Mouse (Mus musculus): ENCODE results near the gene Cdh26.

Cdh26 gene

DNA sequence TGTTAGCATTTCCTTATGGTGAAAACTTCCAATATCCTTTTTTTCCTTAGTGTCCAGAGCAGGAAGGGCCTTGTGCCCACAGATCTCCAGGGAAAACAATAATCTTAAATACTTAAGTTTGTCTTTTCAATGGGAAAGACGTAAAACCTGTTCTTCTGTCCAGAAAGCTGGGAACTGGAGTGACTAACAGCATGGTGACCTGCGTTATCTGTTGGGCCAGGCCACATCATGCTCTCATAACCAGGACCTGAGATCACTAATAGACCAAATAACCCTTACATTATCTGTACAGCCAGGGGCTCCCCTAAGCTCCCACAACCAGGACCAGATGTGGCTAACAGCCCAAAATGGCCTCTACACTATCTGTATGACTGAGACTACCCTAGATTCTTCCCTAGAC is 3.6 kb downstream of the Cdh26 start:
- no peak for DNase-seq (ENCODE audit: extremely low spot score, low read depth, low spot score)

GRCm38 (mm10) chr2:178437311-178437710 is 7.0 kb downstream of the Cdh26 start:
- no peak for DNase-seq (ENCODE audit: extremely low spot score, low read depth, low spot score)

GRCm38 (mm10) chr2:178449386-178449785 is 19.1 kb downstream of the Cdh26 start:
- DNase-seq (ENCODE audit: extremely low spot score, low read depth, low spot score) = no peak

GRCm38 (mm10) chr2:178450236-178450635 is 19.9 kb downstream of the Cdh26 start:
- DNase-seq (ENCODE audit: extremely low spot score, low read depth, low spot score) = no peak

GRCm38 (mm10) chr2:178450961-178451360 is 20.6 kb downstream of the Cdh26 start:
- no peak for DNase-seq (ENCODE audit: extremely low spot score, low read depth, low spot score)

- peak; percentile 58 for DNase-seq (ENCODE audit: extremely low spot score, low read depth, low spot score)
These were observed 24.6 kb downstream of the Cdh26 start for GRCm38 (mm10) chr2:178454664-178455516.

DNA sequence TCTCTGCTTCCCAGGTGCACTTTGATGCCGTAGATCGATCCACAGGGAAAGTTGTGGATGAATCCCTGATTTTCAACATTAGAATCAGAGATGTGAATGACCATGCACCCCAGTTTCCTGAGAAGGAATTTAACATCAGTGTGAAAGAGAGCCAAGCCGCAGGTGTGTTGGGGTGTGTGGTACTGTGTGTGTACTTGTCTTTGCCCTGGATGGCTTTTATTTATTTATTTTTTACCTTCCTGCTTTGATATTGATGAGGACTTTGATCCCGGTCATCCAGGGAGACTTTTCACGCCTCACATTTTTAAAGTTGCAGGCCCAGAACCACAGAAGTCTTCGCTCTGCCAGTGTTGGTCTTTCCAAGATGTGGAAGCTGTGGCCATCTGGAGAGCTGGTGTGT is 27.1 kb downstream of the Cdh26 start:
- no peak for DNase-seq (ENCODE audit: extremely low spot score, low read depth, low spot score)

DNA sequence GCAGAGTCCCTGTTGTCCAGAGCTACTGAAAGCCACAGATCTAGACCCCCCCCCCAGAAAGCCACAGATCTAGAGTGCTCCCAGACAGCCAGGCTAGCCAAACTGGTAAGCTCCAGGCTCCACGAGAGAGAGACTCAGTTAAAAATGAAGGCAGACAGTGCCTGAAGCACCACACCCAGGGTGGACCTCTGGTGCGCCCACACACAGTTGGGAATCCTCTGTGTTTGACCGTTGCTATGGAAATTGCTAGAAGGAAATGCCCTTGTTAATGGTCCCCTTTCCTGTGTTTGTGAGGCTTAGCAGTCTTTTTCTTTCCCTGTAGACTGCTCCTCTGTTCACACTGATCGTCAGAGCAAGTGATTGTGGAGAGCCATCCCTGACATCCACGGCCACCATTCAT is 30.0 kb downstream of the Cdh26 start:
- no peak for DNase-seq (ENCODE audit: extremely low spot score, low read depth, low spot score)

- no peak for DNase-seq (ENCODE audit: extremely low spot score, low read depth, low spot score)
These were observed 41.5 kb downstream of the Cdh26 start for GRCm38 (mm10) chr2:178471546-178472480.

- no peak for DNase-seq (ENCODE audit: extremely low spot score, low read depth, low spot score)
These were observed 43.6 kb downstream of the Cdh26 start for GRCm38 (mm10) chr2:178473916-178474315.

DNA sequence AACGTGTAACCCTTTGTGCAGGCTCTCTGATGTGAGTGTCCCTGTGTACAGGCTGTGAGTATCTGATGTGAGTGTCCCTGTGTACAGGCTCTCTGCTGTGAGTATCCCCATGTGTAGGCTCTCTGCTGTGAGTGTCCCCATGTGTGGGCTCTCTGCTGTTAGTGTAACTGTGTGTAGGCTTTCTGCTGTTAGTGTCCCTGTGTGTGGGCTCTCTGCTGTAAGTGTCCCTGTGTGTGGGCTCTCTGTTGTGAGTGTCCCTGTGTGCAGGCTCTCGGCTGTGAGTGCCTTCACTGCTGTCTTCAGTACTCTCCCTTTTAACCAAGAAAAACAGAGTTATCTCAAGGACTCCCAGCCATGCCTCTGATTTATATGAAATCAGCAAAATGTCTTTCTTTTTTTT is 46.9 kb downstream of the Cdh26 start:
- no peak for DNase-seq (ENCODE audit: extremely low spot score, low read depth, low spot score)

DNA sequence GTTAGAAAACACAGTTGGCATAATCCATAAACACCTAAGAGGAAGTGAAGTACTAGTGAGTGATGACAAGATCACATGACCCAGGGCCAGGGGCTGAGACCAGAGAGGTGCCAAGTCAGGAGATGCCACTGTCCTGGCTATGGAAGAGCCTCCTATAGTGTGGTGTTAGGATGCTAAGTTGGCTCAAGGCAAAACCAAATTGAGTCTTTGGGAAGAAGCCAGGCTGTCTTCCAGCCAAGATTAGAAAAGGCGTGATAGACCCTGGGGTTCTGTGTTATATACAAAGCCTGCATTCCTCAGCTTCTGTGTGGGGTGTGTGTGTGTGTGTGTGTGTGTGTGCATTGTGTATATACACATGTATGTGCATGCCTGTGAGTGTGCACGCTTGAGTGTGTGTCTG is 48.7 kb downstream of the Cdh26 start:
- DNase-seq (ENCODE audit: extremely low spot score, low read depth, low spot score) = no peak

DNA sequence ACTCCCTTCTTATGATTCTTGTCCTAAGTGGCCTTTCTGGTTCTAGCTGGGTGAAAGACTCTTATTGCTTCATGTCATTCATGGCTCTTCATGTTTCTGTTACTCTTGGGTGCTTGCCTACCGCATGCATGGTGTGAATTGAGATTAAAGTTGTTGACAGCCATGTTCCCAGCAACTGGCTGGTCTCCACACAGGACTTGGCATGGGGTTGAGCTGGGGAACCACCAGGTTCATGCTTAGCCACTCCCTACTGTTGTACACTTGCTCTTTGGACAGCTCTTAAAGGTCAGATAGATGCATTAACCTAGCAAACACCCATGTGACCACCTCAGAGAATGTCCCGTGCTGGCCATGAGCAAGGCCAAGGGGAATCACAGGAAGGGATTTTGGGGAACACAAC is 50.6 kb downstream of the Cdh26 start:
- DNase-seq (ENCODE audit: extremely low spot score, low read depth, low spot score) = no peak

GRCm38 (mm10) chr2:178483462-178483861 is 53.1 kb downstream of the Cdh26 start:
- DNase-seq (ENCODE audit: extremely low spot score, low read depth, low spot score) = no peak

DNA sequence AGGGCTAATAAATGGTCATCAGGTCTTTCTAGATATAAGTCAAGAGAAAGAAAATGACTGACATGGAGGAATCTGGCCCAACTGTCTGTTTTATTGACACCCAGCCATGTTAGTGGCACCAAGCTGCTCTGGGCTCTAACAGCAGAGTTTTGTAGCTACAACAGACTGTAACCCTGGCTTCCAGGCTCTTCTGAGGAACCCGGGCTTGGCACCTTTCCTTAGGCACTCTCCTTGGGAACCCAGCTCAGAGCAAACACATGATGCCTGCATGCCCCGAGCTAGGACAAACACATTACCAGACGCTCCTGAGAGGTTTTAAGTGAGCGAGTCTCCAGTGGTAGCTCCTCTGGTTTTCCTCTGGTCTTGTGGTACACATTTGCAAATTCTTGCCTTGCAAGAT is 57.9 kb downstream of the Cdh26 start:
- DNase-seq (ENCODE audit: extremely low spot score, low read depth, low spot score) = no peak

GRCm38 (mm10) chr2:178490245-178490920 is 60.1 kb downstream of the Cdh26 start:
- DNase-seq (ENCODE audit: extremely low spot score, low read depth, low spot score) = no peak

DNA sequence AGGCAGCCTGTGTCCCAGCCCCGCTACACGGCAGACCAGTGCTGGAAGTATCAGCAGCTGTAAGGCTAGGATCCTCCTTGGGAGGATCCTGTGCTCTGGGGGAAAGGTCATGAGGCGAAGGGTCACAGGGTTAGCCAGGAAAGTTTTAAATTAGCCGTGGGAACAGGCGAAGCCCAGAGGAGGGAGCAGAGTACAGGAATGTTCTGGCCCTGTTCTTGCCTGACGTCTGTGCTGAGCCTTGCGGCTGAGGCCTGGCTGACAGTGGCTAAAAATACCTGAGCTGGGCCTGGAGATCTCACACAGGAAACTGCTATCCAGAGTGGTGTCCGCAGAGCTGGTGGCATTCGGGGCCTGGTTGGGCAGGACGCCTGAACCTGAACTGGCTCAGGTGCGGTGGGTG is 63.7 kb downstream of the Cdh26 start:
- no peak for DNase-seq (ENCODE audit: extremely low spot score, low read depth, low spot score)

- DNase-seq (ENCODE audit: extremely low spot score, low read depth, low spot score) = no peak
These were observed 65.5 kb downstream of the Cdh26 start for GRCm38 (mm10) chr2:178495816-178496215.

DNA sequence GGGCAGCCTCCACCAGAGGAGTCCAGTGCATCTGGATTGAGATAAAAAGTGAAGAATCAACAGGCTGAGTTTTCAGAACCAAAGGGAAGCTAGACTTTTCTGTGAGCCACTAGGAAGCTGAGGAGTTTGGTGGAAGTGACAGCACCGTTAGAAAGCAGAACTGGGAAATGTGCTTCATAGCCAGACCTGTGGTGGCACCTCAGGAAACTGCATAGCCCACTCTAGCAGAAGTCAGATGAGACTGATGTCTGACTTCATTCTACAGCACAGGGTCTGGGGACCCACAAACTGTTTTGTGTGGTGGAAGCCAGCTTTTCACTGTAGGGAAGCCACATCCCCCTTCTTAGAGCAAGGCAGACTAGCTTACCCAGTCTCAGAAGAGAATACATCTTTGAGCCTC is 67.6 kb downstream of the Cdh26 start:
- no peak for DNase-seq (ENCODE audit: extremely low spot score, low read depth, low spot score)

DNA sequence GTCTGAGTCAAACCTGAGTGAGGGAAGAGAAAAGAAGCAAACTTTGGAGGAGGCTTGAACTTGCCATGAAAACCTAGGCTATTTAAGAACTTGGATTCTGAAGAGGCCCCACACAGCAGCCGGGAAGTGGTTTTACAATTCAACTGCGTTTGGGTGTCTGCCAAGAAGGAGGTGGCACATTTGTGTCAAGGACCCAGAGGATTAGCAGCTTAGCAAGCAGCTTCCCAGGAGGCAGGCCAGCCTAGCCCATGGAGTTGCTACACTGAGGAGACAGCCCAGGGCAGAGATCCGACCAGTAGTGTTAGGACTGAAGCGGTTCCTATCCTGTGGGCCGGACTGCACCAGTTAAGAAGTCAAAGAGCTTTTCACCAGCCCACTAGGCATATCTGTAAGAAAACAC is 68.1 kb downstream of the Cdh26 start:
- DNase-seq (ENCODE audit: extremely low spot score, low read depth, low spot score) = no peak

DNA sequence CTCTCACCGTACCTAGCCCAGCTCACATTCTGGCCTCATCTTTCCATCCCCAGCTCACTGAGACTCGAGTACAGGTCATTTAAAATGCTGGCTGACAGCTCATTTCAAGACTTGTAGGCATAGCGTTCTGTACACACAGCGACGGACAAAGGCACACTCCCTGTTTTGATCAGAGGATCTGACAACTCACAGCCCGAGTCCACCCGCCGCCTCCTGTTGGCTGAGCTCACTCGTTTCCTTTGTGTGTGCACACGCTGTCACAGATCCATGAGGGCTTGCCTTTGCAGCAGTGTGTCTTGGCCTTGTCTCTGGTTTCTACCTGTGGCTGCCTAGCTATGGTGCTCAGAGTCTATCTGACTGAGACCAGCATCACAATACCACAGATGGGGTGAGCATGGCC is 72.1 kb downstream of the Cdh26 start:
- DNase-seq (ENCODE audit: extremely low spot score, low read depth, low spot score) = no peak

Data from hindlimb bud, embryonic 11.5 days (tissue).